Mouse (Mus musculus) thymus, postnatal 36 days (tissue): Measurements from ENCODE around the gene Prss56.

Experiments
- DNase-seq, 2 experiments: peaks; one replicate each; pipeline ENCODE4 v3.0.0; 2022; ENCODE audit warnings: mixed read lengths in 2 of 2

Gene Prss56

GRCm38 (mm10) chr1:87186261-87187036 lies 3.3 kb downstream of the Prss56 start:
- no peak for DNase-seq

GRCm38 (mm10) chr1:87187037-87187355 lies 3.9 kb downstream of the Prss56 start:
- peak; percentile 32 to 50 for DNase-seq

DNA sequence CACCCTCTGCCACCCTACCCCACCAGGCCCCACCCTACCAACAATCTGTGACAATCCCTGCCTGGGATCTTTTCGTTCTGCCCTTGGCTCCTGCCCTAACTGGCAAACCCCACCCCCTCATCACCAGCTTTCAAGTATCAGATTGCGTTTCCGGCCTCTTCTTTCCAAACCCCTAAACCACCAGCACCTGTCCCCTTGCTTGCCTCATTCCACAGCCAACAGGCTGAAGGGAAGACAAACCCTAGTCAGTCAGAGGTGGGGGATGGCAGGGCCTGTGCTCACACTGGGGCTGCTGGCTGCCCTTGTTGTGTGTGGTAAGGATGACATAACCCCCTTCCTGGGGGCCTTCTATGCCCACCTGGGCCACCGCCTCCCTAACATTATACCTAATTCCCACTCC lies 7.3 kb downstream of the Prss56 start, which contains the start of gene Chrnd:
Gene Chrnd (plus strand): TSS at position 179 of the 400 bp plus-strand sequence.
- no peak for DNase-seq

GRCm38 (mm10) chr1:87197296-87197695 lies 14.2 kb downstream of the Prss56 start:
- DNase-seq = no peak

DNA sequence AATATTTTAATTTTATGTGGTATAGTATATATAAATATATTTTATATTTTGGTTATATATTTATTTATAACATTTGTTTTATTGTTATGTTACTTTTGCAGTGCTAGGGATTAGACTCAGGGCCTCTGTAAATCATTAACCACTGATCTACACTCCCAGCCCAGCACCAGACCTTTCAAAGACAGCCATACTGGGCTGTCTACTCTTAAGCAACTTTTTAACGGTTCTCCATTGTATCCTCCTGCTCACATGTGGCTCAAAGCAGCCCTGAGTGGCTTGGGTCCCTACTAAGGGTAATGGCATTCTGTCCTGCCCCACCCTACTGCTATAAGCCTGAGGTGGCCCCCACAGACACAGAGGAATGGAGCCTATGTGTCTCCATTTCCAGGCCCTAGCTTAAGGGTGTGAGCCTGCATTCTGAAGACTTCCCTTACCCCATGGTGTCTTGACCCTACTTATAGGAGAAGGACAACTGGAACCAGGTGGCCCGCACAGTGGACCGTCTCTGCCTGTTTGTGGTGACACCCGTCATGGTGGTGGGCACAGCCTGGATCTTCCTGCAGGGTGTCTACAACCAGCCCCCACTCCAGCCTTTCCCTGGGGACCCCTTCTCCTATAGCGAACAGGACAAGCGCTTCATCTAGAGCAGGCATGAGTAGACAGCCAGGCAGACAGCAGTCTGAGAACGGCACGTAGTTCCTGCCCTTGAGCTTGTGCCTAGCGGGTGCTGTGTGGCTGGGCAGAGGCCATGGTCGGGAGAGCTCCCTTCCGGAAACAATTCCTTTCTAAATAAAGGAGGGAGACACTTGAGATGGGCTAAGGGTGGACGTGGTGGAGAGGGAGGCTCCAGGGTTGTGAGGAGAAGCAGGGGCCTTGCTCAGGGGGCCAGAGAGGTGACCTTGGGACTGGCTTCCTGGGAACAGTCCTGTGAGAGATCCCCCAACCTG lies 15.3 kb downstream of the Prss56 start:
- DNase-seq = no peak

DNA sequence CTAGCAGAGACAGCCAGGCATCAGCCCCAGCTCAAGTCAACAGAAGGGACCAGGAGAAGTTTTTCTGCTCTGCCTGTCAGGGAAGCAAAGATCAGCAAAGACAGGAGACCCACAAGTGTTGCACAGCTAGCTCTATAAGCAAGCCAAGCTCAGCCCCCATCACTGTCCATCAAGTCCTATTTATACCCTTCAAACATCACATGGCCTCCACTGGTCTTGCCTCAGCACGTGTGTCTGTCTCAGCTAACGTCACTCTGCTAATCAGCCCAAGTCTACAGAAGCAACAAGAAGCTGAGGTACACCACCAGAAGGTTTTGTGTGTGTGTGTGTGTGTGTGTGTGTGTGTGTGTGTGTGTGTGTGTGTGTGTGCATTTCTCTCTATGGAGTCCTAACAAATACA lies 17.7 kb downstream of the Prss56 start:
- no peak for DNase-seq

GRCm38 (mm10) chr1:87201848-87202247 lies 18.7 kb downstream of the Prss56 start:
- no peak for DNase-seq

DNA sequence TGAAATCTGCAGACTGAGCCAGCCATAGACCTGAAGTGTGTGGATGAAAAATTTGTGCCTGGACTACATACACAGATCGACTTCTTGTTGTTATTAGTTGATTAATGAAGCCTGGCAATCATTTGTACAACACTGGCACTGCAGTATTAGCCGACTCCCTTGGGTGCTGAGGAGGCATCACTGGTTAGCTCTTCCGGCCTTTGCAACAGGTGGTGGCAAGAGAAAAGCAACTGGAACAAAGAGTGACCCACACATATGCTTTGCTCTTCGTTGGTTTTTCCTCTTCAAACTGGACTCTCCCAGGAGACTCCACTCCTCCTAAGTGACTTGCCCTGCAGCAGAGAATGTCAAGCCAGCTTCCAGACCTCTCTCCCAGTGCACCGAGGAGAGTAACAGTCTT lies 20.7 kb downstream of the Prss56 start:
- no peak for DNase-seq

DNA sequence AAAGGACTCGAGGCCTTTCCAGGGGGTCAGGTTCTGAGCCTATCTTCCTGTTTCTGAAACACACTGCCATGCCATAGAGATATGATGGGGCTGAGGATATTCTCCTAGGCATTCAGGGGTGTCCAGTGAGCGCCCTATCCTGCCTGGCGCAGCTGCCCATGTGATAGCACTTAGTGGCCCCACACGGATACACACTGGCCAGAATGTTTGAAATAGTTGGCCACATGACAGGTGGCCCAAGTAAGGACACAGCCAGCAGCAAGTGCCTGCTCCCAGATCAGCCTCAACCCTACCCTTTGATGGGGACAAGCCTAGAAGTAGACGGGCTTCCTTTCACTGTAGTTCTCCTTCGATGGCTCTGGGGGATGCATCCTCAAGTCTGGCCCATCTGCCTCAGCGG lies 21.4 kb downstream of the Prss56 start, which contains the start of gene Chrng:
Gene Chrng (plus strand): TSS at position 193 of the 400 bp plus-strand sequence.
- no peak for DNase-seq

DNA sequence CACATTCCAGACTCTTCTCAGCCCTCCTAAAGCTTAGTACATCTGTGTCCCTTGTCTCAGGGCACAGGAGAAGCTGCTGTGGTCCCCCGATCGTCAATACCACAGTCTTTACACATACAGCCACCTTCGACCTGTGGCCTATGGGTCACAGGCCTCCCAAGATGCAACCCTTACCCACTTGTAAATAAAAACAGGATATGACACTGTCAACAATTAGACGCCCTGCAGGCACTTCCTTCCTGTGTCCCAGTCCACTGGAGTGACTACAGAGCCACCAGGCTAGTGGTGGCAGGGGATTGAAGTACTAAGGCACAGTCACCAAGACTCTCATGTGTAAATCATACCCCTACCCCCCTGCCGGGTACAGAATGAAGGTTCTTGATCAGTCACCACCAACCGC lies 21.9 kb downstream of the Prss56 start:
- no peak for DNase-seq

DNA sequence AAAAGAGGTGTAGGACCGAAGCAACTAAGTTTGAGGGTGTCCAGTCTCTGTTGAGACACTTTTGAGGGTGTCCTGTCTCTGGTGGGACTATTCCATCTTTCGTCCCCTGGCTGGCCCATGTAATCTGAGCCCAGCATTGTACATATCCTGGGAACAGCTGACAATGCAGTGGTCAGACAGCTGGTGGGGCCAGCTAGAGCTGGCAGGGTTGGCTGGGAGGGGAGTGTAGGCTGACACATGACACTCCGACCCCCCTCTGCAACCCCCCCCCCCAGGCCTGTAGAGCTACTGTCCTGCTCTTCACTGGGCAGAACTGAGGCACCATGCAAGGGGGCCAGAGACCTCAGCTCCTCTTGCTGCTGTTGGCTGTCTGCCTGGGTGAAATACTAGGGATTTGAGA lies 22.4 kb downstream of the Prss56 start:
- DNase-seq = no peak

- DNase-seq = no peak
Measured at GRCm38 (mm10) chr1:87206339-87206738, 23.2 kb downstream of the Prss56 start.

DNA sequence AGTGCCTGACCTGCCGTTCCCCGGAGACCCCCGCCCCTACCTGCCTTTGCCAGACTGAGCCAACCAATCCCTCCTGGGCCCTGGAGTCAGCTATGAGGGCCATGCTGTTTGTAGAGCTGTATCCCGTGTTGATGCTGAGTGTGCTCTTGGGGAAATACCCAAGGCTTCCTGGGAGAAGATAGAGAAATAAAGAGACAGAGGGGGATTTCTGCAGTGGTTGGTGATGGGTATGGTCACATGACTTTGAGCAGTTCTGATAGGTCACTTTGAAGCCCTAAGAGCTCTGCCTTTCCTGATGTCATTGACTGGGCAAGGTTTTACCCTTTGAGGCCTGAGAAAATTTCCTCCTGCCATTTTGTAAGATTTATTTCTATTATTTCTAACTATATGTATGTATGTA lies 28.3 kb downstream of the Prss56 start:
- no peak for DNase-seq

GRCm38 (mm10) chr1:87213735-87214704 lies 30.9 kb downstream of the Prss56 start, which contains the start of gene Eif4e2:
Eif4e2 (plus strand) TSS chr1:87213914.
- peak; percentile 89 to 94 for DNase-seq

GRCm38 (mm10) chr1:87214748-87215147 lies 31.6 kb downstream of the Prss56 start:
- no peak for DNase-seq

DNA sequence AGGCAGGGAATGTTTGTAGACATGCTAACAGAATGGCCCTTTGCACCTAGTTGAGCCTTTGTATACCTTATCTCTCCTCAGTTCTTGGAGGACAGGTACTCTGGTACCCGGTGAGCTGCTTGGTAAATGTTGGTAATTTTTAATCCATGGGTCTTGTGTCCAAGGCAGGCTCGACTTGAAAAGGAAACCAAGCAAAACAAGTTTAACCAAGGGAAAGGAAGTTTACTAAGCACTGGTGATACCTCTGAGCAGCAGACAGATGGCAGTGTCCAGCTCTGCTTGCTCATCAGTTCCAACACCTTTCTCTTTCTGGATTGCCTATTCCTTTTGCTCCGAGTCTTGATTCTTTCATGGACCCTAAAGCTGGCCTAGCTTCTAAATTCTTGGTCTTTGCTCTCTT lies 34.8 kb downstream of the Prss56 start:
- DNase-seq = no peak

DNA sequence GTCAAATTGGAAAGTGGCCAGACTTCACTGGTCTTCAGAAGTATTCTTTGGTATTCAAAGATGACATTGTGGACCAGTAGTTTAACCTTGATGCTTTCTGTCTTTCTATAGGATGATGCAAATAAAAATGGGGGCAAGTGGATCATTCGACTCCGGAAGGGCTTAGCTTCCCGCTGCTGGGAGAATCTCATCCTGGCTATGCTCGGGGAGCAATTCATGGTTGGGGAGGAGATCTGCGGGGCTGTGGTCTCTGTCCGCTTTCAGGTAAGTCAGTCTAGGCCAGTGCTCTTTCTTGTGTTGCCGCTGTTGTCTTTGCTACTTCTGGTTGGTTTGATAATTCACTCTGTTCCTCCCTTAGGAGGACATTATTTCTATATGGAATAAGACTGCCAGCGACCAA lies 42.6 kb downstream of the Prss56 start:
- no peak for DNase-seq

DNA sequence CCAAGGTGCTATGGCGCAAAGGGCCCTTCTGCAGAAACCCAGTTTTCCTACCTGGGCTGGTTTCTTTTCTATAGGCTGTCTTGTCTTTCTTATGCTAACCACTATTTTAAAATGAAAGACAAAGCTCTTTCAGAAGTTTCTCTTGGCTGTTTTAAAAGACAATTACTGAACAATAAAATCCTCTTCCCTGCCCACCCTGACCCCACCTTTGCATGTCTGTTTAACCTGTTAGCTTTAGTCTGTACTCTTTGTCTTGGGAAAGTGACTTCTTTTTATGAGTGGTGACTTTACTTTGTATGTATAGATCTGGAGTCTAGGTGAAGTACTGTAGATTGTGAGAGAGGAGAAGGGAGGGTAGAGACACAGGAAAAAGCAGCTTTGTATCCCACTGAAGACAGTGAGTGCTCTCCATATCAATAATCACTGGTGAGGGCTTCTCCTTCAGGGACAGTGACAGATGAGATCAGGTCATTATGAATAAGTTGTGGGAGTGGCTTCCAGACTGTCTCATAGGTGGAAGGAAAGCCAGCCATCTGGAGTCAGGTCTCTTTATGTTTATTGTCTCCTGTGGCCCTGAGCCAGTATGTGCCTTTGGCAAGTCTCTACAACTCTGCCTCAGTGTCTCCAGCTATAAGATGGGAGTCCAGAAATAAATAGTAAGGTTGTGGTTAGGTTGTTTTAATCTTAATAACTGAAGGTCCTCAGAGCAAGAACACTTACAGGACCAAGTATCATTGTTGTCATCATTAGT lies 43.5 kb downstream of the Prss56 start:
- no peak for DNase-seq

GRCm38 (mm10) chr1:87227160-87227550 lies 44.0 kb downstream of the Prss56 start:
- DNase-seq = no peak

DNA sequence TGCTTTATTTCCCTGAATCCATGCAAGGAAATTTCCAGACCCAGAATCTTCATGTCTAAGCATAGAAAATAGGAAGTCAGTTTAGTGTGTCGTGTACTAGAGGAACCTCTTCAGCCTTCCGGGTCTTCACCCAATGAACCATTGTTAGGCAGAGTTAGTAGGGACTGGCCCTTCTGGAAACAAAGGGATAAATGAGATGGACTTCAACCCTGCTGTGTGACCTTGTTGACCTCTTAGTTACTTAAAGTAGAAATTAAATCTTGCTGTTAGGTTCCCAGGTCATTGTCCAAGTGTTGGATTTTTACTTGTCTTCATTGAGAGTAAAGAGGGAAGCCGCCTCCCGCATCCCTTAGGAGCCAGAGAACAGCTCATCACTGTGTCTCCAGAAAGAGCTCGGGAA lies 47.5 kb downstream of the Prss56 start:
- no peak for DNase-seq

GRCm38 (mm10) chr1:87232197-87232596 lies 49.1 kb downstream of the Prss56 start:
- no peak for DNase-seq
